Mouse (Mus musculus) right cerebral cortex, postnatal 36 days (tissue): ENCODE measurements around the gene Snrpa.
"Not testable (repeated sequence)": the region's sequence is repeated elsewhere in the genome, so short reads cannot be mapped to it uniquely, and the experiment has no call there.

Experiments used
- DNase-seq, 2 experiments: peaks; one replicate each; pipeline ENCODE4 v3.0.0; 2022; ENCODE audit warnings: low spot score in 2 of 2, mixed read lengths in 1 of 2

The Snrpa gene

DNA sequence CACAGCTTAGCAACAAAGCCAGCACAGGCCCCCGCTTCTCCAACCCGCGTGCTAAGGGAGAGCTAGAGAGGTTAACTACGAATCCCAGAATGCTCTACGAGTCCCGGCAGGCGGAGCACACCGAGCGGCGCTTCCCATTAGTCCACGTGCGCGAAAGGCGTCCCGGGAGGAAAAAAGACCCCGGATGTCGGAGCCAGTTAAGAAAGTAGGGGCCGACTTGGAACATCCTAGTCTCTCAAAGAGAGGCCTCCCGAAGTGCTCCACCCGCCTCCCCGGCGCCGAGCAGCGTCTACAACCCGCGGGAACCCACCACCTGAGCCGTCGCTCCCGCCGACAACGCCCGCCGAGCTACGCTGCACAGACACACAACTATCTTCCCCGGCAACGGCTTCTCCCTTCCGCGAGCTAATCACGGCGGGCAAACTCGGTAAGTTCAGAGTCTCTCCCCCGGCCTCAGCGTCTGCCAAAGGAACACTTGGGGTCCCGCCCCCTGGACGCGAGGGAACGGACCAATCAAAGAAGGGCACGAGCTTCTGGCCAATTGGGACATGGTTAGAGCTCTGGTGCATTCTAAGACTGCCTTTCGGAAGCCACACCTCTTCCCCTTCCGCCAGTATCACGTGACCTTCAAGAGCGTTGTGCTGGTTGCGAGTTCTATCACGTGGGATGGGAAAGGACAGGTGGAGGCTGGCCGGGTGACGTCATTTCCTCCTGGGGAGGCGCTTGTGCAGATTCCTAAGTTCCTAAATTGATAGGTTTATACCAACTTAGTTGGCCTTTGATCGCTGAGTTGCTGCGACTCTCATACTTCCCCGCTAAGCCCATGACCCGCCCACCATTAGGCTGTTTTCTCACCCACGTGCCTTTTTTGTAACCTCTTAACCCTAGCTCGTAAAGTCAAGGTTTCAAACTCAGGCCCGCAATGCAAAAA is at the start of gene Snrpa, which contains the start of gene BC024978:
TSS of gene Snrpa (minus strand) at position 591 of the 931 bp plus-strand sequence.
TSS of gene BC024978 (plus strand) at position 101 of the 931 bp plus-strand sequence.
- peak; percentile 99 to 100 for DNase-seq

GRCm38 (mm10) chr7:27244088-27244487 is 48.0 kb upstream of the Snrpa start:
- DNase-seq: not testable (repeated sequence)

DNA sequence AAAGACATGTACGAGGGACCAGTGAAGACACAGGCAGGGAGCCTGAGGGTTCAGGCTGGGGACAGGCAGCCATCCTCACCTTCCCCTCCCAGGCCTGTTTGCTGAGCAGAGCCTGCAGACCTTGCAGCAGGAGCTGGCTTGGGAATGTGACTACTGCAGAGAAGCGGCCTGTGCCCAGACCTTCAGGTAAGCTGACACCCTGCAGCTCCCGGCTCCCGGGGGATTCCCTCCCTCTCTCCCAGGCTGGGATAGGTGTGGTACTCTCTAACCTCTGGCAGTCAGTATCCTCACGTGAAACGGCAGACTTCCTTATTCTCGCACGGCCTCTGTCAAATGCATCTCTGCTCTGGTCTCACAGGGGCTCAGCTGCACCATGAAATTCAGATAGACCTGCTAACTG is 47.1 kb upstream of the Snrpa start:
- no peak for DNase-seq

- no peak for DNase-seq
These were observed 42.5 kb upstream of the Snrpa start for GRCm38 (mm10) chr7:27238568-27238967.

GRCm38 (mm10) chr7:27237527-27237926 is 41.5 kb upstream of the Snrpa start:
- DNase-seq: no peak

- DNase-seq: no peak
These were observed 39.7 kb upstream of the Snrpa start for GRCm38 (mm10) chr7:27235726-27236125.

GRCm38 (mm10) chr7:27233300-27233699 is 37.2 kb upstream of the Snrpa start:
- DNase-seq: no peak

GRCm38 (mm10) chr7:27232781-27233281 is 36.8 kb upstream of the Snrpa start, which contains the start of gene Coq8b:
Gene Coq8b, plus strand, starts transcription at chr7:27233023.
- peak; percentile 89 to 94 for DNase-seq

DNA sequence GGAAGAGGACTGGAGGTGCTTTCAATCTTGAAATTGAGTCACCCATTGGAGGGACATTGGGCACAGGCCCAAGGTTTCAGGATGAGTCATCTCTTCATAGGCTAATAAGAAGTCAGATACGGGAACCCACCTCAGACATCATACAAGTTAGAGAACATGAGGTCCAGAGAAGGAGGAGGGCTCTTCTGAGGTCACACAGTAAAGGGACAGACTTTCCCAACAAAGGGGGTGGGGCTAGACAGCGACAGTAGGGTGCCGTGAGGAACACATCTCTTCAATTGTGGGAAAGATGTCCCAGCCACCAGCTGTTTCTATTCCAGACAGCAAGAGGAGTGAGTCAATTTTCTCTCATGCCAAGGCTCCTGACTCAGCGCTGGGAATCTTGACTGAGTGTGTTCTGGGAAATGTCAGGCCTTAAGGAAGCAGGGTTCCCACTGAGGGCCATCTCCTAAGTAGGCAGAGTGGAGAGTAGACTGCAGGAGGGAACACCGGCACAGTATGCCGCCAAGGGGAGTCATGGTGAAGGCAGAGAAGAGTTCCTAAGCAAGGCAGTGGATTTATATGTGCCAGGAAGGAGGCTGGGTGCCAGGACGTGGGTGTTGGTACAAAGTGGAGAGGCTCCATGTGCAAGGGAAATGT is 35.7 kb upstream of the Snrpa start:
- DNase-seq: peak; percentile 84 to 88

DNA sequence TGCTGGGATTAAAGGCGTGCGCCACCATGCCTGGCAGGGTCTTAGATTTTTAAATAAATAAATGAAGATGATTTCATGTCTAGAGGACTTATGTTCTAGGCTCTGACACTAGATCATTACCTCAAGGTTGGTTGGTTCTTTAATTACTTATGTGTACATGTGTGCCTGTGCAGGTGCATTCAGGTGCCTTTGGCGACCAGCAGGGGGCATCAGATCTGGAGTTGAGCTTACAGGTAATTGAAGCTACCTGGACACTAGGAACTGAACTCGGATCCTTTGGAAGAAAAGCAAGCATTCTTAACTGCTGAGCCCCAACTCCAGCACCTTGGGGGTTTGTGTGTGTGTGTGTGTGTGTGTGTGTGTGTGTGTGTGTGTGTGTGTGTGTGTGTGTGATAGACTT is 34.7 kb upstream of the Snrpa start:
- DNase-seq: no peak

GRCm38 (mm10) chr7:27228865-27229264 is 32.8 kb upstream of the Snrpa start:
- DNase-seq: no peak

- peak; percentile 87 to 89 for DNase-seq
These were observed 32.3 kb upstream of the Snrpa start, which contains the start of gene Itpkc for GRCm38 (mm10) chr7:27228281-27228821. Gene Itpkc, minus strand, starts transcription at chr7:27228661.

- no peak for DNase-seq
These were observed 31.6 kb upstream of the Snrpa start for GRCm38 (mm10) chr7:27227676-27228075.

DNA sequence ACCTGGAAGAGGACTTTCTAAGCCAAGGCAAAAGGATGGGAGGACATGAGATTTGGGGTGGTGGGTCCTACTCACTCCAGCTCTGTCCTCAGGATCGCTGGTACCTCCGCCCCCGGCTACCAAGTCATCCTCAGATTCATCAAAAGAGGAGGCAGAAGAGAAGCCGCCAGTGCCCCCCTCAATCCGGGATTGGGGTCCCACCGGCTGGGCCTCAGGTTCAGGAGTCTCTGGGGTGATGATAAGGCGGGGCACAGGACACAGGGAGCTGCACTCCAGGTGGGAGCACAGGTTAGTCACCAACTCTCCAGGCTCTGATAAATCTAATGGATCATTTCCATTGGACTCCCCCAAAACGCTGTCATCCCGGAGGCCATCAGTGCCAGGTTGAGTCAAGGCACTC is 31.2 kb upstream of the Snrpa start:
- DNase-seq: no peak

- DNase-seq: peak in 1 of 2 experiments; percentile 39
These were observed 29.0 kb upstream of the Snrpa start for GRCm38 (mm10) chr7:27224877-27225575.

- no peak for DNase-seq
These were observed 26.5 kb upstream of the Snrpa start for GRCm38 (mm10) chr7:27222538-27222937.

- no peak for DNase-seq
These were observed 25.9 kb upstream of the Snrpa start for GRCm38 (mm10) chr7:27221939-27222338.

GRCm38 (mm10) chr7:27219937-27220336 is 23.9 kb upstream of the Snrpa start:
- no peak for DNase-seq

GRCm38 (mm10) chr7:27218586-27218985 is 22.5 kb upstream of the Snrpa start:
- DNase-seq: no peak

DNA sequence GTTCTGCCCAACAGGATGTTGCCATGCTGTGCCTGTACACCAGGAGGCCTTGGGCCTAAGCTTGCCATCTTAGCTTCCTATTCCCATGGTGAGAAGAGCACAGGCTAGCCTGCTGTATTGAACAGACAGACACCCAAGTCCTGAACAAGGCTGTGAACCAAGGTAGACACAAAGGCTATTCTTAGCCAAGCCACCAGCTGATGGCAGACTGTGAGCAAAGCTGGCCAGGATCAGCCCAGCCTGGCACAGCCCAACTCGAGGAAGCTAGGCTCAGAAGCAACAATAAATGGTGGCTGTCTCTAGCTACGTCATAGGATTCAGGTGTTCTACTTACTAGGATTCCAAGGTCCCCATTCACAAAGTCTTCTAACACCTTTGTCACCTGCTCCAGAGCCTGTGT is 16.6 kb upstream of the Snrpa start:
- no peak for DNase-seq

DNA sequence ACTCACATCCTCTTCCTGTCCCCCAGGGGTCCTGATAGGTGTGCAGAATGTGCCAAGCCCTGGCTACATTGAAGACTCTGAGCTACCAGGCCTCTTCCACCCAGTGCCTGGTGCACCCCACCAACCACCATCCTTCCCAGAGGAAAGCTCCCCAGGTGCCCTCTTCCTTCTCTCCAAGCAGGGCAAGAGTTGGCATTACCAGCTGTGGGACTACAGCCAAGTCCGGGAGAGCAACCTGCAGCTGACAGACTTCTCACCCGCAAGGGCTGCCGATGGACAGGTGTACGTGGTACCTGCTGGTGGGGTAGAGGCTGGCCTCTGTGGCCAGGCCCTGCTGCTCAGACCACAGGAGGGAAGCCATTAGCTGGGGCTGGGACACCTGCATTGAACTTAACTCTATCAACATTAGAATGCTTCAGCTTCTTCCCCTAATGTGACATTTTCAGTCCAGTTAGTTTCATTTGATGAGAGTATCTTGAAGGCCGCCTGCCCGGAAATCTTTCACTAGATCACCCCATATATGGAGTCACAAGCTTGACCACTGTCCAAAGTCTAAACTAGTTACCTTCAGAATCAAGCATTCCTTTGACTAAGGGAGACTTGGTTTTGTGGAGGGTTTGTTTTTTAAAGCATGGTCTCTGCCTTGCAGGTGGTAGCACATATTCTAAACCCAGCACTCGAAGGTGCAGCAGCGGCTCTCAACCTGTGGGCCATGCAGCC is 7.8 kb upstream of the Snrpa start:
- no peak for DNase-seq
